Mouse (Mus musculus) right cerebral cortex, adult 2 months (tissue): ENCODE results near the gene Cuedc2.

Experiments used
- DNase-seq, 2 experiments: peaks; one replicate each; pipeline ENCODE4 v3.0.0; 2021 to 2022; ENCODE audit warnings: low spot score in 2 of 2

Gene Cuedc2

GRCm38 (mm10) chr19:46321101-46321943, 17.2 kb downstream of the Cuedc2 start:
- DNase-seq: no peak

GRCm38 (mm10) chr19:46320076-46320785, 18.3 kb downstream of the Cuedc2 start:
- no peak for DNase-seq

GRCm38 (mm10) chr19:46318586-46319378, 19.7 kb downstream of the Cuedc2 start:
- peak; percentile 94 to 96 for DNase-seq

GRCm38 (mm10) chr19:46318031-46318471, 20.5 kb downstream of the Cuedc2 start:
- no peak for DNase-seq

- DNase-seq: no peak
Measured at GRCm38 (mm10) chr19:46317546-46317885, 21.0 kb downstream of the Cuedc2 start.

GRCm38 (mm10) chr19:46316846-46317545, 21.5 kb downstream of the Cuedc2 start:
- peak; percentile 82 to 88 for DNase-seq

GRCm38 (mm10) chr19:46315752-46316610, 22.5 kb downstream of the Cuedc2 start:
- DNase-seq: no peak

- DNase-seq: peak in 1 of 2 experiments; percentile 47
Measured at GRCm38 (mm10) chr19:46314872-46315742, 23.4 kb downstream of the Cuedc2 start.

GRCm38 (mm10) chr19:46314151-46314601, 24.3 kb downstream of the Cuedc2 start:
- no peak for DNase-seq

- no peak for DNase-seq
Measured at GRCm38 (mm10) chr19:46313591-46313990, 24.9 kb downstream of the Cuedc2 start.

- DNase-seq: no peak
Measured at GRCm38 (mm10) chr19:46313116-46313515, 25.4 kb downstream of the Cuedc2 start.

GRCm38 (mm10) chr19:46312566-46312965, 25.9 kb downstream of the Cuedc2 start:
- DNase-seq: no peak

GRCm38 (mm10) chr19:46311341-46311740, 27.2 kb downstream of the Cuedc2 start:
- no peak for DNase-seq

- peak in 1 of 2 experiments; percentile 7 for DNase-seq
Measured at GRCm38 (mm10) chr19:46310312-46310865, 28.1 kb downstream of the Cuedc2 start.

GRCm38 (mm10) chr19:46309651-46310305, 28.7 kb downstream of the Cuedc2 start:
- DNase-seq: peak in 1 of 2 experiments; percentile 8

- DNase-seq: peak; percentile 88 to 91
Measured at GRCm38 (mm10) chr19:46308706-46309435, 29.6 kb downstream of the Cuedc2 start.

- DNase-seq: no peak
Measured at GRCm38 (mm10) chr19:46308303-46308702, 30.2 kb downstream of the Cuedc2 start.

- DNase-seq: no peak
Measured at GRCm38 (mm10) chr19:46307781-46308180, 30.7 kb downstream of the Cuedc2 start.
